Mouse (Mus musculus) liver, postnatal 0 days (tissue): ENCODE results near the gene Scn1a.

Experiments
- CTCF ChIP-seq: sonication (generic); IDR thresholded peaks from 2 replicates; pipeline ENCODE4 v1.5.1; 2016; ENCODE audit warnings: antibody characterized with exemption, low read depth
- EP300 ChIP-seq: IDR thresholded peaks from 2 replicates; pipeline ENCODE4 v1.6.1; 2016; ENCODE audit warnings: antibody characterized with exemption, low read depth, mild to moderate bottlenecking

- TF ChIP-seq CTCF (no peak), EP300 (no peak)
These were observed 24.8 kb upstream of the Scn1a start for GRCm38 (mm10) chr2:66465484-66465883.
